In genomic region chr14:99278763-99279486, GRCm38 (mm10) we compare ENCODE assay signal across 18 mouse cellular contexts. TPM values are rescaled to one million over a fixed set of nuclear protein-coding genes. Genes with fewer than 3 reads are reported as not detected.
DNase-seq lines count a peak whose midpoint lies in the region; ATAC-seq and TF ChIP-seq lines count a peak whose summit lies in the region.
"Had no signal": no experiment of that assay in that cellular context is flagged by ENCODE, and none has a peak within 500 bp of the region (broad histone marks: within the 10 kb centered on the region; RNA-seq: fewer than 3 reads in every experiment).

No protein-coding gene starts in this region.

- no peak for TF ChIP-seq POLR2A in bone marrow, adult 2 months (IDR thresholded peaks at IDR 0.05; ENCODE audit: borderline replicate concordance, control insufficient read depth, low read depth, low read length)

- intact Hi-C loops in gastrocnemius, postnatal 36 days (cut with DNase I), result no loop called here

- H3K27ac ChIP-seq in intestine, embryonic 16.5 days (ENCODE audit: low read length), result peak overlapping the region; percentile 38
- no peak overlapping the region for H3K27ac ChIP-seq in intestine, embryonic 15.5 days
- peak overlapping the region; percentile 41; the same call in 1 of the 2 replicates for H3K27ac ChIP-seq in bone marrow, adult 2 months (ENCODE audit: control insufficient read depth, insufficient read depth, low read depth, low read length, poor library complexity)
- no peak overlapping the region for H3K27ac ChIP-seq in hindbrain, embryonic 14.5 days
- H3K27ac ChIP-seq: forebrain, embryonic 10.5 days; midbrain, embryonic 12.5 days; neural tube, embryonic 13.5 days had no signal

- H3K4me1 ChIP-seq in intestine, embryonic 16.5 days (ENCODE audit: control insufficient read depth, insufficient read depth, low read length), result 0 out of 2 replicates have a peak, but pooled peaks cover 2% of the 10 kb centered on the region
- no peaks in the 10 kb centered on the region for H3K4me1 ChIP-seq in intestine, embryonic 15.5 days (replicated peaks)
- H3K4me1 ChIP-seq in bone marrow, adult 2 months (ENCODE audit: control insufficient read depth, insufficient read depth, low read length), result peaks cover 2% of the 10 kb centered on the region
- H3K4me1 ChIP-seq in hindbrain, embryonic 14.5 days (replicated peaks; ENCODE audit: control insufficient read depth, insufficient read depth, low read length), result no peaks in the 10 kb centered on the region

- no peak overlapping the region for H3K9ac ChIP-seq in intestine, embryonic 16.5 days (ENCODE audit: low read depth, low read length)
- no peak overlapping the region for H3K9ac ChIP-seq in intestine, embryonic 15.5 days
- no peak overlapping the region for H3K9ac ChIP-seq in hindbrain, embryonic 14.5 days
- H3K9ac ChIP-seq: midbrain, embryonic 12.5 days; neural tube, embryonic 13.5 days had no signal

- no peak for DNase-seq in hindbrain, embryonic 14.5 days (ENCODE audit: low spot score)
- no peak for DNase-seq in gastrocnemius, postnatal 36 days
- no peak for DNase-seq in ovary, postnatal 10 days (ENCODE audit: low spot score)
- DNase-seq: adrenal gland, postnatal 36 days; cerebellum, adult 9-11 months; gastrocnemius, postnatal 10 days; kidney, postnatal 4 days; lung, adult 18-20 months; thymus, postnatal 14 days had no signal

- peak overlapping the region; percentile 6; the same call in 1 of the 2 replicates for H3K4me2 ChIP-seq in intestine, embryonic 16.5 days (ENCODE audit: low read depth, low read length)
- H3K4me2 ChIP-seq in intestine, embryonic 15.5 days (replicated peaks), result no peak overlapping the region
- H3K4me2 ChIP-seq in hindbrain, embryonic 14.5 days (replicated peaks), result no peak overlapping the region
- H3K4me2 ChIP-seq: neural tube, embryonic 13.5 days had no signal

- TF ChIP-seq CTCF in bone marrow, adult 2 months (IDR thresholded peaks at IDR 0.05; ENCODE audit: control insufficient read depth, insufficient read depth, low read length), result no peak

- 48% methylated on average over 12 of the region's 12 CpGs for WGBS in intestine, embryonic 16.5 days
- WGBS in intestine, embryonic 15.5 days, result 50% methylated on average over 12 of the region's 12 CpGs
- 46% methylated on average over 12 of the region's 12 CpGs for WGBS in bone marrow, adult 2 months
- WGBS in hindbrain, embryonic 14.5 days, result 53% methylated on average over 12 of the region's 12 CpGs

- ATAC-seq in intestine, embryonic 16.5 days, result 0 out of 2 replicates have a peak, but pooled peaks have one; percentile 20
- no peak for ATAC-seq in intestine, embryonic 15.5 days
- ATAC-seq in granulocyte monocyte progenitor cell, adult 5-6 weeks (replicated peaks; ENCODE audit: poor library complexity, severe bottlenecking), result peak; percentile 97
- peak; percentile 93 for ATAC-seq in megakaryocyte, adult 5-6 weeks (ENCODE audit: poor library complexity, severe bottlenecking)
- no peak for ATAC-seq in hindbrain, embryonic 14.5 days (ENCODE audit: low FRiP score)
- ATAC-seq: inflammation-experienced regulatory T-cells, adult 6 months had no signal

- H3K9me3 ChIP-seq in intestine, embryonic 16.5 days (ENCODE audit: control insufficient read depth, low read length), result no peaks in the 10 kb centered on the region
- no peaks in the 10 kb centered on the region for H3K9me3 ChIP-seq in intestine, embryonic 15.5 days
- H3K9me3 ChIP-seq in hindbrain, embryonic 14.5 days (ENCODE audit: control insufficient read depth, low read length), result no peaks in the 10 kb centered on the region
- H3K9me3 ChIP-seq: forebrain, embryonic 10.5 days; midbrain, embryonic 12.5 days; neural tube, embryonic 13.5 days had no signal

- H3K27me3 ChIP-seq in intestine, embryonic 16.5 days (replicated peaks; ENCODE audit: control insufficient read depth, insufficient read depth, low read length), result no peaks in the 10 kb centered on the region
- H3K27me3 ChIP-seq in intestine, embryonic 15.5 days (replicated peaks), result no peaks in the 10 kb centered on the region
- H3K27me3 ChIP-seq in hindbrain, embryonic 14.5 days (ENCODE audit: control insufficient read depth, insufficient read depth, low read length), result 0 out of 2 replicates have a peak, but pooled peaks cover 3% of the 10 kb centered on the region
- H3K27me3 ChIP-seq: neural tube, embryonic 13.5 days had no signal

- H3K4me3 ChIP-seq in intestine, embryonic 16.5 days (ENCODE audit: low read length), result no peak overlapping the region
- no peak overlapping the region for H3K4me3 ChIP-seq in intestine, embryonic 15.5 days (replicated peaks)
- H3K4me3 ChIP-seq in bone marrow, adult 2 months (replicated peaks; ENCODE audit: control insufficient read depth, low read depth, low read length), result no peak overlapping the region
- H3K4me3 ChIP-seq in hindbrain, embryonic 14.5 days (replicated peaks; ENCODE audit: low read length), result no peak overlapping the region
- H3K4me3 ChIP-seq: forebrain, embryonic 10.5 days; midbrain, embryonic 12.5 days; neural tube, embryonic 13.5 days had no signal

- H3K36me3 ChIP-seq in intestine, embryonic 16.5 days (ENCODE audit: control insufficient read depth, insufficient read depth, low read length), result no peaks in the 10 kb centered on the region
- H3K36me3 ChIP-seq in intestine, embryonic 15.5 days, result no peaks in the 10 kb centered on the region
- no peaks in the 10 kb centered on the region for H3K36me3 ChIP-seq in hindbrain, embryonic 14.5 days (replicated peaks; ENCODE audit: control insufficient read depth, insufficient read depth)
- H3K36me3 ChIP-seq: forebrain, embryonic 10.5 days; midbrain, embryonic 12.5 days; neural tube, embryonic 13.5 days had no signal

RNA-seq across cellular contexts. Expression of gene Klf5, which starts 19.6 kb away (rescaled TPM):
- polyA plus RNA-seq in intestine, embryonic 16.5 days (2015; fragmentation: Nextera tagmentation; extraction: Ambion mirVana), result 75.3 and 80.9 TPM in 2 replicates
- polyA plus RNA-seq in intestine, embryonic 15.5 days (2015; fragmentation: Nextera tagmentation; extraction: Ambion mirVana), result 95.8 and 112 TPM in 2 replicates
- polyA plus RNA-seq in bone marrow, adult 2 months (2011; ENCODE audit: insufficient read depth, insufficient read length, low replicate concordance, missing spikeins), result 6.4 and 21.0 TPM in 2 replicates
- total RNA-seq in granulocyte monocyte progenitor cell, adult 5-6 weeks (2014; fragmentation: Nextera tagmentation), result 0.41 and 2.0 TPM in 2 replicates
- 0.77 and 1.5 TPM in 2 replicates for total RNA-seq in granulocyte monocyte progenitor cell, adult 5-6 weeks (2017)
- total RNA-seq in megakaryocyte, adult 5-6 weeks (2015), result 10.6 and 10.7 TPM in 2 replicates
- 3.5 and 5.6 TPM in 2 replicates for total RNA-seq in megakaryocyte, adult 5-6 weeks (2017)
- polyA plus RNA-seq in hindbrain, embryonic 14.5 days (2014; fragmentation: Nextera tagmentation; extraction: Ambion mirVana), result 3.3 and 3.5 TPM in 2 replicates
- total RNA-seq in gastrocnemius, postnatal 36 days (2021), result 1 to 10 TPM; 4.9 to 6.1 TPM
- polyA plus RNA-seq: inflammation-experienced regulatory T-cells, adult 6 months had no signal

Comparison
In these comparisons a context has a peak if more than half of its experiments do, and no peak if none do; other contexts are left out.
1. ATAC-seq: peak in intestine, embryonic 16.5 days (single experiment), granulocyte monocyte progenitor cell, adult 5-6 weeks (single experiment) and megakaryocyte, adult 5-6 weeks (single experiment); none in intestine, embryonic 15.5 days (single experiment) and hindbrain, embryonic 14.5 days (single experiment).
2. H3K27ac ChIP-seq: peak in intestine, embryonic 16.5 days (single experiment) and bone marrow, adult 2 months (single experiment); none in intestine, embryonic 15.5 days (single experiment) and hindbrain, embryonic 14.5 days (single experiment).